Mouse (Mus musculus): Measurements from ENCODE around the gene Cdkn3.
A peak's percentile ranks its signal among the peaks of the same experiment; 100 is the strongest.
"Not testable (repeated sequence)": the region's sequence is repeated elsewhere in the genome, so short reads cannot be mapped to it uniquely, and the experiment has no call there.

The Cdkn3 gene

DNA sequence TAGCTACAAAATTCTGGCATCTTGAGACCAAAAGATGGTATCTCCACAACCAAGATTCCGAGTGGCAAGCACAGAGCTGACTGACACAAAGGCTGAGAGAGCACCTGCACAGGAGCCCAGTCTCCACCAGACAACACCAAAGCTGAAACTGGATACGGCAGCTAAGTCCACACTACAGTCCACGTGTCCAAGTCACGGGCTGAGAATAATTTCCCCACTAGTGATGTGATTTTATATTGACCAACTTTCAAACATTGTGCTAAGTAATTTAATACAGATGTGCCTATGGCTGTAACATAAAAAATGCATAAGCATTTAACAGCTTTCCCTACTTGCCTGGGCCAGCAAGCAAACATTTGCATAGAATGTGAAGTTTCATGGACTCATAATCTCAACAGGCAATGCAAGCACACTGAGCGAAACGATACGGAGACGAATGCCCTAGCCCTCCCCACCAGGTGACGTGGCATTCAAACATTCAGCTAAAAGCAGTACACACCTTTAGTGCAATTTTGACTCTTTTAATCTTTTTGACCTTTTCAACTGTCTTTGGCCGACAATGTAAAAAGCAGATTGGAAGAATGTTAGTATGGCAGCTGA is 23.1 kb downstream of the Cdkn3 start:
- no peak for DNase-seq (ENCODE audit: low spot score)

- no peak for DNase-seq (ENCODE audit: low spot score)
Observed at GRCm38 (mm10) chr14:46785247-46785646, 24.9 kb downstream of the Cdkn3 start.

GRCm38 (mm10) chr14:46787454-46787786 is 27.1 kb downstream of the Cdkn3 start:
- DNase-seq (ENCODE audit: low spot score) = no peak

GRCm38 (mm10) chr14:46787787-46788504 is 27.6 kb downstream of the Cdkn3 start, which contains the start of gene Cnih1:
Gene Cnih1 (minus strand): TSS chr14:46788411.
- peak; percentile 91 for DNase-seq (ENCODE audit: low spot score)

DNA sequence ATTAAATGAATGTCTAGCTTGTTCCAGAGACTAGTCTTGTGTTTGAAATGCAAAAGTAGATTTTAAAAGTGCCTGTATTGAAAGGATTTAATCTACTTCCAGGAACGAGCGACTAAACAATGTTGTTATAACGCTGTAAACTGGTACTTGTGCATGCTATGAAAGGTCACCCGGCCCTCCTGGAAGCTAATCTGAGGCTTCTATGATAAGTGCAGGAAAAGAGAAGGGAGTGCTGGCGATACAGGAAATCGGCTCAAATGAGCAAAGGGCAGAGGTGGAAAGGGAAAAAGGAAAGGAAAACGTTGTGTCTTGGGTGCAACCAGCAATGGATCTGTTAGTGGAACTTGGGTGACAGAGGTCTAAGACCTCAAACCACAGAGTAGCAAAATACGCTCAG is 28.2 kb downstream of the Cdkn3 start:
- peak; percentile 11 for DNase-seq (ENCODE audit: low spot score)

- no peak for DNase-seq (ENCODE audit: low spot score)
Observed at GRCm38 (mm10) chr14:46790303-46790702, 30.0 kb downstream of the Cdkn3 start.

GRCm38 (mm10) chr14:46790723-46791122 is 30.4 kb downstream of the Cdkn3 start:
- no peak for DNase-seq (ENCODE audit: low spot score)

GRCm38 (mm10) chr14:46794157-46794556 is 33.8 kb downstream of the Cdkn3 start:
- no peak for DNase-seq (ENCODE audit: low spot score)

DNA sequence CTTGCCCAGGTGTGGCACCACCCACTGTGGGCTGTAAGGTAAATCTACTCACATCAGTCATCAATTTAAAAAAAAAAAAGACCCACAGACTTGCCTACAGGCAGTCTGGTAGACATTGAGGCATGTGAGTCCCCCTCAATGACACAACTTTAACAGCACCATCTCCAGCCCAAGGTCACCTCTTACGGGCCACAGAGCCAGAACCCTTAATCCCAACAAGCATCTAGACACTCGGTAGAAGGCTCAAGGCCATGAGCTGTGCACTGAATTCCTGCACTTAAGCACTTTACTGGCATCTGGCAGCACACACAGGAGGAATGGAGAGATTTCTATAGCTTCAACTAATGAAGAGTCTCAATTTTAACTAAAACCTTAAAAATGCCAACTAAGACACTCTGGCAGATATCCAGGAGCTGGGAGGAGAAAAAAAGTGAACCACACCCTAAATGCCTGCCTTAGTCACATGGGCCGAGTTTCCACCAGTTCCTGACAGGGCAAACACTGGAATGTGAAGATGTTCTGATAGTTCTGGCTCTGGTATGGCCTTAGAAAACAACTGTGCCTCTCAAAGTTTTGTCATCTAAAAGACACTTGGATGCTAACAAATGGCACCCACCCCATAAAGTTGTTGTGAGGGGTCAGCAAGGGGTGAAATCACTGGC is 40.5 kb downstream of the Cdkn3 start:
- DNase-seq (ENCODE audit: low spot score) = no peak

DNA sequence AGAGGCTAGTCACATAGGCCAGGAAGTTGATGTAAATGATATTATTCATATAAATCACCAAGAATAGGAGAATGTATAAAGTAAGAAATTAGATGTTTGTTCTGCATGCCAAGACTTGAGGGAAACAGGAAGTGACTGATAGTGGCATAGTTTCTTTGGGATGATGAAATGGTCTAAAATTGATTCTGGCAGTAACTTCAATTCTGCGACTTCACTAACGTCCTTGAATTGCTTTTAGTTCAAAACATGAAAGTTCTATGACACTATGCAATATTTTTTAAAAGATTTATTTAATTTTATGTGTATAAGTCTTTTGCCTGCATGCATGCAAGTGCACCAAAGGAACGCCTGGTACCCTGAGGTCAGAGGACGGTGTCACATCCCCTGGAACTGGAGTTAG is 42.9 kb downstream of the Cdkn3 start:
- DNase-seq (ENCODE audit: low spot score) = no peak

- DNase-seq (ENCODE audit: low spot score) = no peak
Observed at GRCm38 (mm10) chr14:46803791-46804190, 43.5 kb downstream of the Cdkn3 start.

GRCm38 (mm10) chr14:46806186-46806585 is 45.8 kb downstream of the Cdkn3 start:
- no peak for DNase-seq (ENCODE audit: low spot score)

DNA sequence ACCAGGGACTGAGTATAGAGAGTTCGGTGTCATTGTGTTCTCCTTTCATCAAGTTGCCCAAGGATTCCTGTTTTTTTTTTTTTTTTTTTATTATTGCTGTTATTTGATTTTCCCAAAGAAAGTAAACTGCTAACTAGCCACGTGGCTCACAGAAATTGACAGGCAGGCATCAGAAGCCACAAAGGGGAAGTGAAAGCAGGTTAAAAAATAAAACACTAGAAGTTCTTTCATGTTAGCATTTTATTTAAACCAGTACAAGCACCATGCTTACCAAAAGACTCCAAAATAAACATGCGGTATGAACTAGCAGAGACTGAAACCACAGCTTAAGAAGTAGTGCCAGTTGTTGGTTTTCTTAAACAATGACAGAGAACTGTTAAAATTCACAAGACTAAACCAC is 47.6 kb downstream of the Cdkn3 start:
- no peak for DNase-seq (ENCODE audit: low spot score)

DNA sequence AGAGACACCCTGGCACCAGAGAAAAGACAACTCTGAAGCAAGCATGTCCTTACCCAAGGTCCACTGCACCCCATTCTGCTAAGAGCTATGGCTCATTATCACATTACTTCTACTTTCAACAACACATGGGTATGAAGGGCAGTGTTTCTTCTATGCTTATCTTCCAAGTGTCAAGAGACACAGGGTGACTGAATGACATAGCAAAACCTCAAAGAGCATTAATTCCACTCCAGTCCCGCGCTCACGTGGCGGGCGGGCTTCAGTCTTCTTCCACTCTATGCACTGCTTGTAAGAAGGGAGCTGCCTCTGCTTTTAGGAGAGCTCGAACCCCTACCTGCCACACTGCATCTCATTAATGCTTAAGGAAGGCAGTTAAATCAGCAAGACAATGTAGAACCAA is 55.3 kb downstream of the Cdkn3 start:
- no peak for DNase-seq (ENCODE audit: low spot score)

DNA sequence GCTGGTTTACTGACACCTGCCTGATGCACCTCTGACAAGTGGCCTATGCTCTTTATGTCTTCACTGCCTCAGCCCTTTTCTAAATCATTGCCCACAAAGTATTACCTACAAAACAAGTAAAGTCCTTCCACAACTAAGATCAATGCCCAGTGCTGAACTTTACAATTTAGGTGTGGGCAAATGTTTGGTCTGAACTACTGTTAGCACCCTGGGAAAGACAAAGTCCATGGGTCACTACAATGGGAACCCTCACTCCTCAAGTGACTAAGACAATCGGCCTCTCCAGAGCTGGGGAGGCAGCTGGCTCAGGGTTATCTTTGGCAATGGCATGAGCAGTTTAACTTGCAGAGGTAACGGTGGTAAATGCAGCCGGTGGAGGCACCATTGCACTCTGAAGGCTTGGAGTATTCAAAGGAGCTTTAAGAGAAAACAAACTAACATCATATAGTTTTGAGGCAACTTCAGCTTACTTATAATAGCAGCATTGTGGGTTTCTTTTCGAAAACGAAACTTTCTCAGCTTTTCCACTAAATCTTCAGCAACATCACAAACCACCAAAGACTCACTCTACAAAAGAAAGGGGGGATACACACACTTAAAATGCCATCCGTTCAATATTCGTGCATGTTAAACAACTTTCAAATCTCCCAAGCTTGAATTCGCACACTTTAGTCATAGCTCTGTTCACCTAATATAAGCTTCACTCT is 56.7 kb downstream of the Cdkn3 start:
- DNase-seq (ENCODE audit: low spot score) = no peak

- DNase-seq (ENCODE audit: low spot score) = no peak
Observed at GRCm38 (mm10) chr14:46818743-46819142, 58.4 kb downstream of the Cdkn3 start.

DNA sequence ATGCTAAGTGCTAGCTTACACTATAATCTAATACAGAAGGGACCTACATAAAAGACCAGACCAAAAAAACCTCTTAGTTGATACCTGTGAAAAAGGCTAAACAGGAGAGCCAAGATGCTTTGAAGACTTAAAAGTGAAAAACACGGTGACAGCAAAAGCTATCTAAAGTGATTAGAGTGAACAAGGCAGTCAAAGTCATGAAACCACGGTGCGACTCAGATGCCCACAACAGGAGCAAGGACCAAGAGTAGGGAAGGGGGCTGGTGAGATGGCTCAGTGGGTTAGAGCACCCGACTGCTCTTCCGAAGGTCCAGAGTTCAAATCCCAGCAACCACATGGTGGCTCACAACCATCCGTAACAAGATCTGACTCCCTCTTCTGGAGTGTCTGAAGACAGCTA is 59.6 kb downstream of the Cdkn3 start:
- not testable (repeated sequence) for DNase-seq (ENCODE audit: low spot score)
